Mouse (Mus musculus) left cerebral cortex, postnatal 10 days (tissue): Measurements from ENCODE around the gene Abca4. TPM values are rescaled to one million over a fixed set of nuclear protein-coding genes. Genes with fewer than 3 reads are reported as not detected.
"Not testable (repeated sequence)": the region's sequence is repeated elsewhere in the genome, so short reads cannot be mapped to it uniquely, and the experiment has no call there.

ENCODE experiments used
- DNase-seq, 2 experiments: peaks; one replicate each; pipeline ENCODE4 v3.0.0; 2021 to 2022; ENCODE audit warnings: low spot score in 2 of 2, mixed read lengths in 1 of 2; ENCODE audit errors: extremely low spot score in 1 of 2
- intact Hi-C: fragments of 180-260 bp; cut with DNase I; formaldehyde crosslinking; loops from one replicate; pipeline ENCODE4 v1.15.1; 2025
- total RNA-seq, 2 experiments: library from RNA; stranded (reverse); gene quantifications; 2 replicates each; pipeline ENCODE4 v1.2.3; 2021

Abca4 gene
- total RNA-seq, 2 experiments from 2014 or later = 2.6 to 4.6 TPM

GRCm38 (mm10) chr3:122047921-122048861, 3.9 kb downstream of the Abca4 start:
- intact Hi-C loops = no loop called here
- peak; percentile 65 to 86 for DNase-seq

GRCm38 (mm10) chr3:122049158-122049557, 4.9 kb downstream of the Abca4 start:
- DNase-seq = no peak
- intact Hi-C loops = no loop called here

- DNase-seq = no peak
Measured at GRCm38 (mm10) chr3:122058439-122059198, 14.4 kb downstream of the Abca4 start.

GRCm38 (mm10) chr3:122062586-122062985, 18.3 kb downstream of the Abca4 start:
- intact Hi-C loops = no loop called here
- DNase-seq = no peak

More at GRCm38 (mm10) chr3:122058439-122059198, 14.4 kb downstream of the Abca4 start:
- intact Hi-C loops = no loop called here

- intact Hi-C loops = no loop called here
- no peak for DNase-seq
Measured at GRCm38 (mm10) chr3:122064556-122065410, 20.5 kb downstream of the Abca4 start.

GRCm38 (mm10) chr3:122071769-122072168, 27.5 kb downstream of the Abca4 start:
- no peak for DNase-seq
- intact Hi-C loops = no loop called here

GRCm38 (mm10) chr3:122072646-122073571, 28.7 kb downstream of the Abca4 start:
- intact Hi-C loops = no loop called here
- peak in 1 of 2 experiments; percentile 91 for DNase-seq

GRCm38 (mm10) chr3:122073595-122073994, 29.4 kb downstream of the Abca4 start:
- DNase-seq = no peak
- intact Hi-C loops = no loop called here

GRCm38 (mm10) chr3:122074334-122074733, 30.1 kb downstream of the Abca4 start:
- DNase-seq = peak in 1 of 2 experiments; percentile 78
- intact Hi-C loops = no loop called here

- intact Hi-C loops = no loop called here
- DNase-seq = peak; percentile 45 to 68
Measured at GRCm38 (mm10) chr3:122078141-122078540, 33.9 kb downstream of the Abca4 start.

GRCm38 (mm10) chr3:122079172-122079571, 34.9 kb downstream of the Abca4 start:
- no peak for DNase-seq
- intact Hi-C loops = no loop called here

- peak in 1 of 2 experiments; percentile 33 for DNase-seq
- intact Hi-C loops = not testable (repeated sequence)
Measured at GRCm38 (mm10) chr3:122081634-122082033, 37.4 kb downstream of the Abca4 start.

- no peak for DNase-seq
- intact Hi-C loops = no loop called here
Measured at GRCm38 (mm10) chr3:122082338-122082737, 38.1 kb downstream of the Abca4 start.

GRCm38 (mm10) chr3:122085157-122085989, 41.1 kb downstream of the Abca4 start:
- DNase-seq = no peak
- intact Hi-C loops = no loop called here

GRCm38 (mm10) chr3:122088054-122088681, 43.9 kb downstream of the Abca4 start:
- intact Hi-C loops = no loop called here
- DNase-seq = no peak

GRCm38 (mm10) chr3:122090338-122090737, 46.1 kb downstream of the Abca4 start:
- intact Hi-C loops = no loop called here
- no peak for DNase-seq

GRCm38 (mm10) chr3:122099713-122100112, 55.5 kb downstream of the Abca4 start:
- intact Hi-C loops = no loop called here
- DNase-seq = no peak
